Mouse (Mus musculus) stomach, postnatal 0 days (tissue): ENCODE measurements around the gene Aldh1b1. TPM values are rescaled to one million over a fixed set of nuclear protein-coding genes. Genes with fewer than 3 reads are reported as not detected.

Experiments used
- ATAC-seq: fragments of 200-750 bp; cut with Nextera tagmentation; 2 replicates; pipeline ENCODE4 v1.8.0; 2017; ENCODE audit not compliant: low FRiP score, low TSS enrichment
- DNase-seq: peaks from one replicate; pipeline ENCODE4 v3.0.0-alpha.2; 2016; ENCODE audit warnings: low spot score
- H3K27ac ChIP-seq: fragments of 300-500 bp; sonication (generic); replicated peaks from 2 replicates; pipeline ENCODE4 v1.5.1; 2014; ENCODE audit warnings: mild to moderate bottlenecking, control low read depth
- H3K27me3 ChIP-seq: fragments of 300-500 bp; sonication (generic); 2 replicates; pipeline ENCODE4 v1.6.1; 2014; ENCODE audit warnings: low read length; ENCODE audit not compliant: control insufficient read depth, insufficient read depth
- H3K36me3 ChIP-seq: fragments of 300-500 bp; sonication (generic); 2 replicates; pipeline ENCODE4 v1.6.1; 2014; ENCODE audit warnings: low read length, mixed read lengths; ENCODE audit not compliant: control insufficient read depth, insufficient read depth
- H3K4me1 ChIP-seq: fragments of 300-500 bp; sonication (generic); replicated peaks from 2 replicates; pipeline ENCODE4 v1.6.1; 2014; ENCODE audit warnings: antibody characterized with exemption; ENCODE audit not compliant: control insufficient read depth, insufficient read depth
- H3K4me2 ChIP-seq: fragments of 300-500 bp; sonication (generic); replicated peaks from 2 replicates; pipeline ENCODE4 v1.6.1; 2014; ENCODE audit warnings: low read depth, mild to moderate bottlenecking, control low read depth, moderate library complexity
- H3K4me3 ChIP-seq: fragments of 300-500 bp; sonication (generic); 2 replicates; pipeline ENCODE4 v1.5.1; 2014; ENCODE audit warnings: low read depth, low read length, control low read depth
- H3K9ac ChIP-seq: fragments of 300-500 bp; sonication (generic); 2 replicates; pipeline ENCODE4 v1.6.1; 2014; ENCODE audit warnings: mild to moderate bottlenecking, low read length, control low read depth, mixed read lengths
- H3K9me3 ChIP-seq: fragments of 300-500 bp; sonication (generic); 2 replicates; pipeline ENCODE4 v1.6.1; 2016; ENCODE audit warnings: low read length; ENCODE audit not compliant: control insufficient read depth
- CTCF ChIP-seq: IDR thresholded peaks from 2 replicates; pipeline ENCODE4 v1.5.1; 2016; ENCODE audit warnings: antibody characterized with exemption, low read depth, mild to moderate bottlenecking, moderate library complexity
- EP300 ChIP-seq: optimal IDR thresholded peaks from 2 replicates; pipeline ENCODE3; 2016; ENCODE audit warnings: antibody characterized with exemption
- WGBS: fragments of 180-500 bp; shearing (Covaris S2); extraction: QIAGEN DNeasy Blood & Tissue Kit; methylation state at CpG from one replicate; pipeline ENCODE4 v1.1.7; 2014; 5-methylcytosine and 5-hydroxymethylcytosine counted together
- polyA plus RNA-seq: library from polyadenylated mRNA; unstranded; fragments of >200 nt; fragmentation: Nextera tagmentation; extraction: Ambion mirVana; gene quantifications from 2 replicates; pipeline ENCODE4 v1.2.1, GENCODE M21; 2015

The Aldh1b1 gene
- polyA plus RNA-seq, 1 experiment from 2014 or later: 6.8 TPM

GRCm38 (mm10) chr4:45819208-45819931 lies 20.5 kb downstream of the Aldh1b1 start:
- WGBS: 4% methylated on average over 17 of the region's 17 CpGs
- no peak overlapping the region for H3K4me3 ChIP-seq
- no peaks in the 10 kb centered on the region for H3K36me3 ChIP-seq
- TF ChIP-seq CTCF (no peak), EP300 (no peak)
- H3K9ac ChIP-seq: peak overlapping the region; percentile 27
- no peaks in the 10 kb centered on the region for H3K4me1 ChIP-seq
- 0 out of 2 replicates have a peak, but pooled peaks have one; percentile 37 for ATAC-seq
- DNase-seq: peak; percentile 37
- H3K4me2 ChIP-seq: peak overlapping the region; percentile 50
- H3K27me3 ChIP-seq: no peaks in the 10 kb centered on the region
- H3K9me3 ChIP-seq: no peaks in the 10 kb centered on the region
- H3K27ac ChIP-seq: 0 out of 2 replicates have a peak overlapping the region, but pooled peaks have one; percentile 6

DNA sequence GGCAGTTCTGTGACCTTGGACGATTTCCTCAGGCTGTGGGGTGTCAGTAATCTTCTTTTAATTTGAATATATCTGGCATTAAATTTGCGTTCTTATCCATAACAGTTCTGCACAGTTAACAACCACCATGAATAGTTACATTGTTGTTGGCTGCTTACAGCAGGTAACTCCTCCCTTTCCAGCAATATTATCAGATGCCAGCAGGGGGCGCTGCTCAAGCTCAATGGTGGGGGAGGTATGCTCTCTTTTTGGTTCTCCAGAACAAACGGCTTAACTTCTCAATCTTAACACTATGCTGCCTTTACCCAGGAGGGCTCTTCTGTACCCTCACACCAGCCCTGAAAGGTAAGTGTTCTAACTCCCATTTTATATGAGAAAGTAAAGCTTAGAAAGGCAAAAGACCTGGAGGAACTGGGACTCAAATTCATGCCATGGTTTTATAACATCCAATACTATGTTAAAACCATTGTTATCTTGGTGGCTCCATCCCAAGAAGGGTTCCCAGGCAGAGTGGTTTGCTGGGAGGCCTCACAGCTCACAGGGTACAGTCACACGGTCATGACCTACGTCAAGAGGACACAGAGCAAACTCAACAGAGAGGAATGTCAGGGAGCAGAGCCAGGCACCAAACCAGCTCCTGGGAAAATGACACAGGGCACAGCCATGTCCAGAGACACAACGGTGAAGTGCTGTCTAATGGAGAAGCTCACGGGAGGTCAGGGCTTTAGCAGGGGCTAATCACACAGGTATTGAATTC lies 21.4 kb downstream of the Aldh1b1 start:
- no peak overlapping the region for H3K27ac ChIP-seq
- no peaks in the 10 kb centered on the region for H3K9me3 ChIP-seq
- 0 out of 2 replicates have a peak, but pooled peaks cover 4% of the 10 kb centered on the region for H3K27me3 ChIP-seq
- no peaks in the 10 kb centered on the region for H3K36me3 ChIP-seq
- no peaks in the 10 kb centered on the region for H3K4me1 ChIP-seq
- H3K4me3 ChIP-seq: no peak overlapping the region
- ATAC-seq (0 out of 2 replicates have a peak, but pooled peaks have one; percentile 24), DNase-seq (peak; percentile 62)
- WGBS: 41% methylated on average over 8 of the region's 8 CpGs
- peak overlapping the region; percentile 50; the same call in 1 of the 2 replicates for H3K4me2 ChIP-seq
- H3K9ac ChIP-seq: no peak overlapping the region
- no peak for TF ChIP-seq EP300
- peak; percentile 82 for TF ChIP-seq CTCF

DNA sequence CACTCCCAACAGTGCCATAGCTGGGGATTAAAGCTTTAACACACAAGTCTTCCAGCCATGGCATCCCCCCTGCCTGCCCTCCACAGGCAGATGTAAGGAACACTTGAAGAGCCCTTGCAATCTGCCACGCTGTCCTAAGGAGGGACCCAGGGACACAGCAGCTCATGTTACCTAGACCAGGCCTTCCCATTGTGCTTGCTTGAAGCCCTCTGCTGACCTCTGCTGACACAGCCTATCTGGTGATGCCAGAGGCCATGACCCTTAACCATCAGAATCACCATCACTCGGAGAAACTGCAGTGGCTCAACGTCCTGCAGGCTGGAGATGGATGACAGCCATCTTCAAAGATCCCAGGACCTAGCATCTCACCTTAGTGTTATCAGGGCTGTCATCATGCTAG lies 23.2 kb downstream of the Aldh1b1 start:
- peaks cover 14% of the 10 kb centered on the region for H3K27me3 ChIP-seq
- no peak overlapping the region for H3K4me2 ChIP-seq
- no peak overlapping the region for H3K9ac ChIP-seq
- H3K27ac ChIP-seq: no peak overlapping the region
- H3K9me3 ChIP-seq: no peaks in the 10 kb centered on the region
- H3K4me3 ChIP-seq: no peak overlapping the region
- DNase-seq: no peak
- no peaks in the 10 kb centered on the region for H3K4me1 ChIP-seq
- WGBS: 53% methylated on average over 3 of the region's 3 CpGs
- ATAC-seq: no peak
- H3K36me3 ChIP-seq: no peaks in the 10 kb centered on the region
- TF ChIP-seq EP300 (no peak), CTCF (no peak)

DNA sequence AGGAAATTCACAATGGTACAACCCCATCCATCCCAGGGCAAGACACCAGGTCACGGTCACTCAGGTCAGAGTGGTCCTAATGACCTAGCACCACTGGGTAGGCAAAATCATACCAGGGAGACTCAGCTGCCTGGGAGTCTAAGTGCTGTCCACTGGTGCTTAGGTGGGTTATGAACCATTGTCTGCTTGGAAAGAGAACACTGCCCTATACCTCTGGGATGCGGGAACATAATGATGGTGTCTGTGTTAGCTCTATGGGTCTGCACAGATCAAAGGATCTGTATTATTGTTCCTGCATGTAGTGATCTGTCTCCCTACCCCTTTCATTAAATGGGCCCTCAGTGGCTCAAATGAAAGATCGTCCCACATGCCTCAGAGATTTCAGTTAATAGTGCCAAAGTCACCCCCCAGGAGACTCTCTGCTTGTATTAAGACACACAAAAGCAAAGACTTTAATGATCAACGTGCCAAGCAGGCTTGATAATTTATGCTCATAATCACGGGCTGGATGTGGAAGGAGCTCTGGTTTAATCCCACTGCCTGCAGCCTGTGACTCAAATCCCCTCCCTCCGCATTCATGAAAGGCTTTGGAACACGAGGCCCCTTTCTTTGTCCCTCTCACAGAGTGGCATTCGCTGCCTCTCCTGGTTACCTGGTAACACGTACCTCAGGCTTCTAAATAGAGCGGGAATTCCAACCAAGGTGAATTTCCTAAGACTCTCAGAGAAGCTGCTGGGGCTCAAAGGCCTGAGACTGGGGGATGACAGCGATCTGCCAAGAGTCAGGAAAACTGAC lies 24.2 kb downstream of the Aldh1b1 start:
- ATAC-seq: no peak
- Histone ChIP-seq H3K36me3 (no peaks in the 10 kb centered on the region), H3K9ac (no peak overlapping the region), H3K9me3 (no peaks in the 10 kb centered on the region), H3K4me3 (no peak overlapping the region), H3K4me1 (no peaks in the 10 kb centered on the region), H3K27ac (no peak overlapping the region), H3K27me3 (peaks cover 14% of the 10 kb centered on the region), H3K4me2 (no peak overlapping the region)
- 31% methylated on average over 11 of the region's 11 CpGs for WGBS
- TF ChIP-seq EP300 (no peak), CTCF (no peak)
- DNase-seq: no peak

- Histone ChIP-seq H3K4me1 (no peaks in the 10 kb centered on the region), H3K9me3 (no peaks in the 10 kb centered on the region), H3K36me3 (no peaks in the 10 kb centered on the region), H3K27ac (no peak overlapping the region), H3K27me3 (peaks cover 14% of the 10 kb centered on the region), H3K4me2 (no peak overlapping the region), H3K9ac (no peak overlapping the region), H3K4me3 (no peak overlapping the region)
- no peak for TF ChIP-seq EP300
- TF ChIP-seq CTCF: no peak
- WGBS: 22% methylated on average over 10 of the region's 10 CpGs
- DNase-seq (no peak), ATAC-seq (no peak)
Measured at GRCm38 (mm10) chr4:45824049-45824760, 25.4 kb downstream of the Aldh1b1 start.
